Mouse (Mus musculus) lung, adult 2 months (tissue): ENCODE results near the gene Lrrc27.

ENCODE experiments used
- CTCF ChIP-seq: fragments of 200-500 bp; IDR thresholded peaks from 2 replicates; pipeline ENCODE4 v1.5.1; 2011; ENCODE audit warnings: mild to moderate bottlenecking, low read length, control low read depth; ENCODE audit not compliant: insufficient read depth
- POLR2A ChIP-seq: fragments of 200-500 bp; IDR thresholded peaks from 2 replicates; pipeline ENCODE4 v1.6.1; 2011; ENCODE audit warnings: low read depth, mild to moderate bottlenecking, control low read depth, low read length, borderline replicate concordance; ENCODE audit errors: extremely low read depth

DNA sequence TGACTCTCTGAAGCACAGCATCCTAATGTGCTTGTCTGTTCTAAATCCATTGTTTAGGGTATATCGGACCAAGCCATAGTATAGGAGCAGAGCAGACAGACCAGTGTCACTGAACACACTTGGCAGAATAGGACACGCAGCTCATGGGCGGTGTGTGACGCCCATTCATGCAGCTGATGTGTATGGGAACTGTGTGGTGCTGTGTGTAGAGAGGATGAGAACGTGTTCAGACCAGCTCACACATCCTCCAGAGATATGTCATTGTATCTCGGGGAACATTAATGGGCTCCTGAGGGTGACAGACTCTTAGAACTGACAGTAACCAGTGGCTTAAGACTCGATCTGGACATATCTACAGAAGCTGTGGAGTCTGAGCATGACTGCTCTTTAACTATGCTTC is 13.6 kb downstream of the Lrrc27 start:
- TF ChIP-seq CTCF (no peak), POLR2A (no peak)
